Mouse (Mus musculus) hindbrain, embryonic 12.5 days (tissue): Measurements from ENCODE around the gene Rdh8. TPM values are rescaled to one million over a fixed set of nuclear protein-coding genes. Genes with fewer than 3 reads are reported as not detected.

Experiments used
- ATAC-seq: fragments of 200-750 bp; cut with Nextera tagmentation; 2 replicates; pipeline ENCODE4 v1.8.0; 2017; ENCODE audit warnings: moderate TSS enrichment; ENCODE audit not compliant: low FRiP score
- H3K27ac ChIP-seq: fragments of 300-500 bp; sonication (generic); 2 replicates; pipeline ENCODE4 v1.5.1; 2016; ENCODE audit warnings: mild to moderate bottlenecking
- H3K27me3 ChIP-seq: fragments of 300-500 bp; sonication (generic); 2 replicates; pipeline ENCODE4 v1.6.1; 2016; ENCODE audit warnings: mild to moderate bottlenecking
- H3K36me3 ChIP-seq: fragments of 300-500 bp; sonication (generic); 2 replicates; pipeline ENCODE4 v1.6.1; 2016; ENCODE audit warnings: mild to moderate bottlenecking
- H3K4me1 ChIP-seq: fragments of 300-500 bp; sonication (generic); 2 replicates; pipeline ENCODE4 v1.6.1; 2016
- H3K4me2 ChIP-seq: fragments of 300-500 bp; sonication (generic); replicated peaks from 2 replicates; pipeline ENCODE4 v1.6.1; 2016; ENCODE audit warnings: mild to moderate bottlenecking
- H3K4me3 ChIP-seq: fragments of 300-500 bp; sonication (generic); 2 replicates; pipeline ENCODE4 v1.5.1; 2016; ENCODE audit warnings: mild to moderate bottlenecking
- H3K9ac ChIP-seq: fragments of 300-500 bp; sonication (generic); 2 replicates; pipeline ENCODE4 v1.6.1; 2016; ENCODE audit warnings: mild to moderate bottlenecking, moderate library complexity
- H3K9me3 ChIP-seq: fragments of 300-500 bp; sonication (generic); replicated peaks from 2 replicates; pipeline ENCODE4 v1.6.1; 2016; ENCODE audit warnings: mild to moderate bottlenecking
- WGBS: fragments of 180-500 bp; shearing (Covaris S2); methylation state at CpG from one replicate; pipeline ENCODE4 v1.1.7; 2016; 5-methylcytosine and 5-hydroxymethylcytosine counted together
- polyA plus RNA-seq: library from polyadenylated mRNA; unstranded; fragments of >200 nt; fragmentation: Nextera tagmentation; extraction: Ambion mirVana; gene quantifications from 2 replicates; pipeline ENCODE4 v1.2.1, GENCODE M21; 2016

Gene Rdh8
- polyA plus RNA-seq, 1 experiment from 2014 or later, result not detected

- no peak overlapping the region for H3K4me3 ChIP-seq
Observed at GRCm38 (mm10) chr9:20842211-20842610, 23.9 kb downstream of the Rdh8 start.

GRCm38 (mm10) chr9:20842670-20843069 lies 24.4 kb downstream of the Rdh8 start:
- H3K27ac ChIP-seq, result no peak overlapping the region
- H3K4me3 ChIP-seq, result no peak overlapping the region
- H3K9ac ChIP-seq, result no peak overlapping the region
- peaks cover 8% of the 10 kb centered on the region; the same call in 1 of the 2 replicates for H3K27me3 ChIP-seq
- no peaks in the 10 kb centered on the region for H3K9me3 ChIP-seq
- no peaks in the 10 kb centered on the region for H3K36me3 ChIP-seq
- ATAC-seq, result no peak
- 19% methylated on average over 2 of the region's 2 CpGs for WGBS
- H3K4me2 ChIP-seq, result no peak overlapping the region
- H3K4me1 ChIP-seq, result no peaks in the 10 kb centered on the region

More at GRCm38 (mm10) chr9:20842211-20842610, 23.9 kb downstream of the Rdh8 start:
- peaks cover 8% of the 10 kb centered on the region; the same call in 1 of the 2 replicates for H3K27me3 ChIP-seq
- H3K36me3 ChIP-seq, result no peaks in the 10 kb centered on the region
- H3K9me3 ChIP-seq, result no peaks in the 10 kb centered on the region
- no peak overlapping the region for H3K4me2 ChIP-seq
- ATAC-seq, result no peak
- H3K4me1 ChIP-seq, result no peaks in the 10 kb centered on the region
- H3K27ac ChIP-seq, result no peak overlapping the region
- 75% methylated on average over 4 of the region's 4 CpGs for WGBS
- H3K9ac ChIP-seq, result no peak overlapping the region

GRCm38 (mm10) chr9:20850179-20850578 lies 31.9 kb downstream of the Rdh8 start:
- Histone ChIP-seq H3K9me3 (no peaks in the 10 kb centered on the region), H3K27ac (no peak overlapping the region), H3K9ac (no peak overlapping the region), H3K36me3 (no peaks in the 10 kb centered on the region), H3K4me3 (no peak overlapping the region), H3K4me1 (no peaks in the 10 kb centered on the region), H3K27me3 (no peaks in the 10 kb centered on the region; the same call in 1 of the 2 replicates), H3K4me2 (no peak overlapping the region)
- no peak for ATAC-seq
- 92% methylated on average over 2 of the region's 2 CpGs for WGBS

GRCm38 (mm10) chr9:20857131-20857530 lies 38.8 kb downstream of the Rdh8 start:
- H3K9me3 ChIP-seq, result no peaks in the 10 kb centered on the region
- H3K9ac ChIP-seq, result no peak overlapping the region
- ATAC-seq, result no peak
- 10% methylated on average over 6 of the region's 6 CpGs for WGBS
- H3K27me3 ChIP-seq, result 0 out of 2 replicates have a peak, but pooled peaks cover 5% of the 10 kb centered on the region
- H3K4me3 ChIP-seq, result no peak overlapping the region
- no peak overlapping the region for H3K27ac ChIP-seq
- H3K36me3 ChIP-seq, result no peaks in the 10 kb centered on the region
- no peaks in the 10 kb centered on the region for H3K4me1 ChIP-seq
- H3K4me2 ChIP-seq, result no peak overlapping the region

GRCm38 (mm10) chr9:20859926-20860325 lies 41.6 kb downstream of the Rdh8 start:
- WGBS, result 53% methylated on average over 6 of the region's 6 CpGs
- ATAC-seq, result no peak
- 0 out of 2 replicates have a peak, but pooled peaks cover 5% of the 10 kb centered on the region for H3K27me3 ChIP-seq
- no peaks in the 10 kb centered on the region for H3K36me3 ChIP-seq
- H3K27ac ChIP-seq, result no peak overlapping the region
- H3K4me3 ChIP-seq, result no peak overlapping the region
- H3K9ac ChIP-seq, result no peak overlapping the region
- no peaks in the 10 kb centered on the region for H3K4me1 ChIP-seq
- H3K9me3 ChIP-seq, result no peaks in the 10 kb centered on the region
- no peak overlapping the region for H3K4me2 ChIP-seq

DNA sequence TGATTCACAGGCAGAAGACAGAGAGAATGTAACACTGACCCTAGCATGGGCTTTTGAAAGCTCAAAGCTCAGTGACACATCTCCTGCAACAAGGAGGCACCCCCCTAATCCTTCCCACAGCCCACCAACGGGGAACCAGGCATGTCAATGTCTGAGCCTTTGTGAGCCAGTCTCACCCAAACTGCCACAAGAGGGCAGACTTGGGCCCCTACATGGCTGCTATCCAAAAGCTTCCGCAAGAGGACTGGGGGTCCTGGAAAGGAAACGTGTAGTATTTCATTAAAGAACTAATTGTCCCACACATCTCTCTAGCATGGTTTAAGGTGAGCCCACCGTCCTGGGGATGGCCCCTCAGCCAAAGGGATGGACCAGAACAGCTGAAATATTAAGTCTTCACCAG lies 43.5 kb downstream of the Rdh8 start:
- Histone ChIP-seq H3K36me3 (no peaks in the 10 kb centered on the region), H3K4me2 (no peak overlapping the region), H3K9me3 (no peaks in the 10 kb centered on the region), H3K27me3 (peaks cover 17% of the 10 kb centered on the region), H3K4me1 (no peaks in the 10 kb centered on the region), H3K9ac (no peak overlapping the region), H3K4me3 (no peak overlapping the region), H3K27ac (no peak overlapping the region)
- ATAC-seq, result no peak
- 19% methylated on average over 4 of the region's 4 CpGs for WGBS

DNA sequence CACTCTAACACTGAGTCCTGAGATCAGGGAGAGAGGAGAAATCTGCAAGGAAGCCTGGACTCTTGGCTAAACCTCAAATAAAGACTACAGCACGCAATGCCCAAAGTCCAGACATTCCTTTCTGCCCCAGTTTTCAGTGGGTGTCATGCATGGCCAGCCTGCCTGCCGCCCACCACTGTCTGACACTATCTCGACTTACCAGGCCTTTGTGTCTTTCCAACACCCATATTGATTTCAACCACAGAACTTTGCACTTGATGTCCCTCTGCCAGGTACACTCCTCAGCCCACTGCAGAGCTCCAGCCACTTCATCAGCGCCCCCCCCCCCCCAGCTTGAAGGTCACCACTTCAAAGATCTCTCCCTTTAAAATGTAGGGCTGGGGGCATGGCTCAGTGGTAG lies 43.9 kb downstream of the Rdh8 start:
- H3K27ac ChIP-seq, result no peak overlapping the region
- H3K4me3 ChIP-seq, result no peak overlapping the region
- H3K9me3 ChIP-seq, result no peaks in the 10 kb centered on the region
- H3K36me3 ChIP-seq, result no peaks in the 10 kb centered on the region
- no peak overlapping the region for H3K9ac ChIP-seq
- ATAC-seq, result no peak
- no peaks in the 10 kb centered on the region for H3K4me1 ChIP-seq
- H3K27me3 ChIP-seq, result peaks cover 21% of the 10 kb centered on the region
- 65% methylated on average over 4 of the region's 4 CpGs for WGBS
- no peak overlapping the region for H3K4me2 ChIP-seq

GRCm38 (mm10) chr9:20866879-20867278 lies 48.6 kb downstream of the Rdh8 start:
- no peak for ATAC-seq
- 60% methylated on average over 3 of the region's 3 CpGs for WGBS
- no peak overlapping the region for H3K4me3 ChIP-seq
- peaks cover 53% of the 10 kb centered on the region for H3K27me3 ChIP-seq
- H3K4me1 ChIP-seq, result no peaks in the 10 kb centered on the region
- no peak overlapping the region for H3K4me2 ChIP-seq
- no peaks in the 10 kb centered on the region for H3K9me3 ChIP-seq
- no peak overlapping the region for H3K27ac ChIP-seq
- no peak overlapping the region for H3K9ac ChIP-seq
- H3K36me3 ChIP-seq, result no peaks in the 10 kb centered on the region

- Histone ChIP-seq H3K4me2 (peak within 1 kb of the TSS; percentile 39), H3K4me1 (no peaks in the 10 kb centered on the region), H3K27me3 (peaks cover 53% of the 10 kb centered on the region), H3K9ac (no peak within 1 kb of the TSS), H3K4me3 (peak within 1 kb of the TSS; percentile 23), H3K9me3 (no peaks in the 10 kb centered on the region), H3K27ac (no peak within 1 kb of the TSS), H3K36me3 (no peaks in the 10 kb centered on the region)
- WGBS, result 11% methylated on average over 51 of the region's 53 CpGs
- ATAC-seq, result no peak
Observed at GRCm38 (mm10) chr9:20868448-20869001, 50.2 kb downstream of the Rdh8 start, which contains the start of gene A230050P20Rik. Gene A230050P20Rik, plus strand, starts transcription at chr9:20868642.

- H3K4me1 ChIP-seq, result no peaks in the 10 kb centered on the region
- no peaks in the 10 kb centered on the region for H3K36me3 ChIP-seq
- no peaks in the 10 kb centered on the region for H3K9me3 ChIP-seq
- peaks cover 53% of the 10 kb centered on the region for H3K27me3 ChIP-seq
- H3K9ac ChIP-seq, result no peak overlapping the region
- peak overlapping the region; percentile 23 for H3K4me3 ChIP-seq
- WGBS, result 8% methylated on average over 19 of the region's 19 CpGs
- H3K4me2 ChIP-seq, result peak overlapping the region; percentile 39
- H3K27ac ChIP-seq, result no peak overlapping the region
- ATAC-seq, result no peak
Observed at GRCm38 (mm10) chr9:20869246-20869645, 50.9 kb downstream of the Rdh8 start.

DNA sequence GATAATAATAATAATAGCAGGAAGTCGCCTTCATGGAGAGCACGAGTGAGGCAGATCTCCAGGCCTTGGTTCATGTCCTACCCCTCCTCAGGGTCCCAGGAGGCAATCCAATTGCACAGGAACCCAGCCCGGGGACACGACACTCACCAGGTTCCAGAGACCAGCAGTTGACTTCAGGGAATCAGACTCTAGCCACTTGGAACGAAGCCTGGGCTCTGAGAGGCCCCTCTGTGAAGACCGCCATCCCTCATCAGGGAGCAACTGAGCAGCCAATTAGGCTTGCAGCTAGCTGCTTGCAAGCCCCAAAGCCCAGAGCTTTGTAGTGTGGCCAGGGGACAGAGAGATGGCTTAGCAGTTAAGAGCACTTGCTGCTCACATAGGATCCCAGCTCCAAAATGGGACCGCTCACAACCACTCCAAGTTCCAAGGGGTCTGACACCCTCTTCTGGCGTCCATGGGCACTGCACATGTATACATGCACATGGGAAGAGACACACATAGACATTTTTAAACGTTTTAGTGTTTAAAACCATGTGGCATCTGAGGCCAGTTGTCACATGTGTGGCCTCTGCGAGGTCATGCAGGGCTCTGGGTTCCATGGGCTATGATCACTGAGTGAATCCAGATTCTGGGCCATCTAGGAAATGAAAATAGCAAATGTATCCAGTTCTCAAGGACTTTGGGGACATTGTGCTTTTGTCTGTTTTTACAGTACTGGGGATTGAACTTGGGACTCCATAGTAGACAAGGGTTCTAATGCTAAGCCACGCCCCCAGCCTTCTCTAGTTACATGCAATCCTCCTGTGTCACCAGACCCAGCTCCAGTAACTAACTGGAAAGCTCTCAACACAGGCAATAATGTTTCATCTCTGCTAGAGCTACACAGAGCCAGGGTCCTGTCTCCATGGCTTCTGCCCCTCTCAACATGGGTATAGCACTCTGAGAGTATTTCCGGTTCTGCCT lies 52.2 kb downstream of the Rdh8 start:
- H3K27ac ChIP-seq, result no peak overlapping the region
- H3K4me1 ChIP-seq, result no peaks in the 10 kb centered on the region
- no peaks in the 10 kb centered on the region for H3K36me3 ChIP-seq
- peaks cover 53% of the 10 kb centered on the region for H3K27me3 ChIP-seq
- H3K4me3 ChIP-seq, result no peak overlapping the region
- ATAC-seq, result no peak
- no peaks in the 10 kb centered on the region for H3K9me3 ChIP-seq
- H3K9ac ChIP-seq, result no peak overlapping the region
- H3K4me2 ChIP-seq, result no peak overlapping the region
- 80% methylated on average over 12 of the region's 12 CpGs for WGBS

- H3K9me3 ChIP-seq, result no peaks in the 10 kb centered on the region
- H3K27ac ChIP-seq, result no peak overlapping the region
- no peak overlapping the region for H3K9ac ChIP-seq
- H3K36me3 ChIP-seq, result no peaks in the 10 kb centered on the region
- peaks cover 30% of the 10 kb centered on the region for H3K27me3 ChIP-seq
- no peak overlapping the region for H3K4me2 ChIP-seq
- WGBS, result 92% methylated on average over 10 of the region's 10 CpGs
- no peak overlapping the region for H3K4me3 ChIP-seq
- H3K4me1 ChIP-seq, result peaks cover 2% of the 10 kb centered on the region; the same call in 1 of the 2 replicates
- no peak for ATAC-seq
Observed at GRCm38 (mm10) chr9:20872991-20873390, 54.7 kb downstream of the Rdh8 start.
